Mouse (Mus musculus) midbrain, embryonic 12.5 days (tissue): ENCODE data around the gene C77080. TPM values are rescaled to one million over a fixed set of nuclear protein-coding genes. Genes with fewer than 3 reads are reported as not detected.

Source experiments
- ATAC-seq: fragments of 200-750 bp; cut with Nextera tagmentation; 2 replicates; pipeline ENCODE4 v1.8.0; 2017; ENCODE audit warnings: low read depth, moderate TSS enrichment, moderate library complexity; ENCODE audit not compliant: low FRiP score
- H3K27ac ChIP-seq: fragments of 300-500 bp; sonication (generic); replicated peaks from 2 replicates; pipeline ENCODE4 v1.5.1; 2016; ENCODE audit warnings: mild to moderate bottlenecking
- H3K27me3 ChIP-seq: fragments of 300-500 bp; sonication (generic); 2 replicates; pipeline ENCODE4 v1.6.1; 2016; ENCODE audit warnings: mild to moderate bottlenecking
- H3K36me3 ChIP-seq: fragments of 300-500 bp; sonication (generic); 2 replicates; pipeline ENCODE4 v1.6.1; 2016
- H3K4me1 ChIP-seq: fragments of 300-500 bp; sonication (generic); 2 replicates; pipeline ENCODE4 v1.6.1; 2016
- H3K4me2 ChIP-seq: fragments of 300-500 bp; sonication (generic); replicated peaks from 2 replicates; pipeline ENCODE4 v1.6.1; 2016; ENCODE audit warnings: mild to moderate bottlenecking, moderate library complexity
- H3K4me3 ChIP-seq: fragments of 300-500 bp; sonication (generic); 2 replicates; pipeline ENCODE4 v1.5.1; 2016; ENCODE audit warnings: mild to moderate bottlenecking
- H3K9ac ChIP-seq: fragments of 300-500 bp; sonication (generic); replicated peaks from 2 replicates; pipeline ENCODE4 v1.6.1; 2016; ENCODE audit warnings: mild to moderate bottlenecking, moderate library complexity
- H3K9me3 ChIP-seq: fragments of 300-500 bp; sonication (generic); 2 replicates; pipeline ENCODE4 v1.6.1; 2016; ENCODE audit warnings: mild to moderate bottlenecking
- WGBS: fragments of 180-500 bp; shearing (Covaris S2); methylation state at CpG from one replicate; pipeline ENCODE4 v1.1.7; 2016; 5-methylcytosine and 5-hydroxymethylcytosine counted together
- polyA plus RNA-seq: library from polyadenylated mRNA; unstranded; fragments of >200 nt; fragmentation: Nextera tagmentation; extraction: Ambion mirVana; gene quantifications from 2 replicates; pipeline ENCODE4 v1.2.1, GENCODE M21; 2016

Gene C77080
- 5.2 and 6.3 TPM in 2 replicates for polyA plus RNA-seq

DNA sequence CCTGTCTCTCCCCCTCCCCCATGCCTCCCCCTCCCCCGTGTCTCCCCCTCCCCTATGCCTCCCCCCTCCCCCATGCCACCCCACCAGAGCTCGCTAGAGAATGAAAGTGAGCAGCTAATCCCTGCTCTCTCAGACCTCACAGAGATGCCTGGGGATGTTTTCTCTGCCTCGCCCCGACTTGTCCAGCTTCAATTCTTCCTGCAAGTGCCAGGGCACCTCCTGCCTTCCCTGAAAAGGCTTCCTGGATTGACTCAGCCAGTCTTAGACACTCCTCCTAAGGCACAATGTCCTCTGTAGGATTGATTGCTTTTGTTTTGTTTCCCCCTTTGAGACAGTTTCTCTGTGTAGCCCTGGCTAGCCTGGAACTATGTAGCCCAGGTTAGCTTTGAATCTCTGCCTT lies at the start of gene C77080:
TSS of gene C77080 (minus strand) at position 209 of the 400 bp plus-strand sequence.
- 0 out of 2 replicates have a peak within 1 kb of the TSS, but pooled peaks have one; percentile 1 for H3K27ac ChIP-seq
- no peak within 1 kb of the TSS for H3K4me2 ChIP-seq

GRCm38 (mm10) chr4:129307936-129308335 lies 46.7 kb upstream of the C77080 start:
- Histone ChIP-seq H3K27me3 (no peaks in the 10 kb centered on the region), H3K36me3 (peaks cover 67% of the 10 kb centered on the region), H3K9me3 (no peaks in the 10 kb centered on the region), H3K4me3 (no peak overlapping the region), H3K27ac (no peak overlapping the region), H3K4me2 (no peak overlapping the region), H3K9ac (no peak overlapping the region), H3K4me1 (no peaks in the 10 kb centered on the region)
- ATAC-seq: no peak
- 94% methylated on average over 1 of the region's 1 CpGs for WGBS

More for the DNA sequence above, at the start of gene C77080:
- no peak within 1 kb of the TSS; the same call in 1 of the 2 replicates for H3K9ac ChIP-seq
- peaks cover 5% of the 10 kb centered on the region; the same call in 1 of the 2 replicates for H3K27me3 ChIP-seq
- no peak within 1 kb of the TSS for H3K4me3 ChIP-seq
- peaks cover 30% of the 10 kb centered on the region for H3K4me1 ChIP-seq
- H3K9me3 ChIP-seq: no peaks in the 10 kb centered on the region
- H3K36me3 ChIP-seq: no peaks in the 10 kb centered on the region
- WGBS: 0% methylated on average over 2 of the region's 4 CpGs
- no peak for ATAC-seq

- no peak for ATAC-seq
These were observed 43.1 kb upstream of the C77080 start for GRCm38 (mm10) chr4:129304306-129304705.

DNA sequence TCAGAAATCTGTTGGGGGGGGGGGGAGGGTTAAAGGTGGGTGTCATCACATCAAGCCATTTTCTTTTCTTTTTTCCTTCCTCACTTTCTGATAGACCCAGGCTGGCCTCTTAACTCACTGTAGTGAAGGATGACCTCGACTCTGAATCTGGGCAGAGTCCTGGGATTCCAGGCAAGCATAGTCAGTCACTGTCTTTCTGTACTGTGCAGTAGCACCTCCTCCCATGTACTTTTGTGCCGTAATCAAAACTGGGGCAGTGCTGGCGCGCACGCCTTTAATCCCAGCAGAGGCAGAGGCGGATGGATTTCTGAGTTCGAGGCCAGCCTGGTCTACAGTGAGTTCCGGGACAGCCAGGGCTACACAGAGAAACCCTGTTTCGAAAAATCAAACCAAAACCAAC lies 42.6 kb upstream of the C77080 start:
- WGBS: 90% methylated on average over 9 of the region's 9 CpGs
- Histone ChIP-seq H3K27me3 (no peaks in the 10 kb centered on the region), H3K27ac (no peak overlapping the region), H3K4me1 (peaks cover 5% of the 10 kb centered on the region), H3K9ac (no peak overlapping the region), H3K9me3 (no peaks in the 10 kb centered on the region), H3K36me3 (peaks cover 33% of the 10 kb centered on the region), H3K4me3 (no peak overlapping the region), H3K4me2 (no peak overlapping the region)
- ATAC-seq: no peak

More at GRCm38 (mm10) chr4:129304306-129304705, 43.1 kb upstream of the C77080 start:
- no peak overlapping the region for H3K9ac ChIP-seq
- no peak overlapping the region for H3K4me2 ChIP-seq
- H3K27ac ChIP-seq: no peak overlapping the region
- WGBS: 83% methylated on average over 1 of the region's 1 CpGs
- H3K4me1 ChIP-seq: peaks cover under 1% of the 10 kb centered on the region; the same call in 1 of the 2 replicates
- H3K9me3 ChIP-seq: no peaks in the 10 kb centered on the region
- H3K4me3 ChIP-seq: no peak overlapping the region
- H3K27me3 ChIP-seq: no peaks in the 10 kb centered on the region
- peaks cover 38% of the 10 kb centered on the region for H3K36me3 ChIP-seq

DNA sequence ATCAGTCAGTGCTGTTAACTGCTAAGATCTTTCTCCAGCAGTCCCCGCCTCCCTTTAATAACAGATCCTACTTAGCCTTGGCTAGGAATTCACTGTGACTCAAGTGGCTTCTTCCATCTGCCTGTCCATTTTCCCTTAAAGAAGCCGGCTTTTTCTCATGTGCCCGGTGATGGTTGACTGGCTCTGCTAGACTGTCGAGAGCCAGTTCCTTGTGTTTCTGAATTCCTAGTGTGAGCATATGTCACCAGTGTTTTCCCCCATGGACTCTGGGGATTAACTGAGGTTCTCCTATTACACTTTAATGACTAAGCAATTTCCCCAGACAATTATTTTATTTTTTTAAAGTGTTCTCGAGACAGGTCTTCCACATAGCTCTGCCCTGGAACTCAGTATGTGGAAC lies 42.2 kb upstream of the C77080 start:
- H3K27me3 ChIP-seq: no peaks in the 10 kb centered on the region
- H3K9ac ChIP-seq: no peak overlapping the region
- H3K4me1 ChIP-seq: peaks cover 9% of the 10 kb centered on the region
- H3K36me3 ChIP-seq: peaks cover 29% of the 10 kb centered on the region
- no peak overlapping the region for H3K4me2 ChIP-seq
- no peak for ATAC-seq
- 74% methylated on average over 5 of the region's 5 CpGs for WGBS
- H3K27ac ChIP-seq: no peak overlapping the region
- H3K9me3 ChIP-seq: no peaks in the 10 kb centered on the region
- no peak overlapping the region for H3K4me3 ChIP-seq

DNA sequence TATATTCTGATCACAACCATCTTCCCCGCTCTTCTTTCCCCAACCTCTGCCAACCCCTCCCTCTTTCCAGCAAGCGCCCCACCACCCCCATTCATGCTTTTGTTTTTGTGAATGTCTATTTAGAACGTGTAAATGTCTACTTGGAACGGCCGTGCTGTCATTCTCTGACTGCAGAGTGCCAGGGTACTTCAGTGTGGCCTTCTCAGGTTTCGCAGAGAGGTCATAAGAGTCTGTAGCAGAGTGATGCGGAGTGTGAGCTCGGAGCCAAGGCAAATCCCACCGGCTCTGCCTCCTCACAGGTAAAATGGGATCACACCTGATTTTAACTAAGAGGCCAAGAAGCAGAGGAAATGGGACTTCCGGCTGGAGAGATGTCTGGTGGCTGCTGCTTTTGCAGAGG lies 37.9 kb upstream of the C77080 start:
- H3K4me2 ChIP-seq: no peak overlapping the region
- no peak overlapping the region for H3K9ac ChIP-seq
- H3K9me3 ChIP-seq: no peaks in the 10 kb centered on the region
- ATAC-seq: no peak
- WGBS: 68% methylated on average over 10 of the region's 10 CpGs
- no peak overlapping the region for H3K4me3 ChIP-seq
- H3K27me3 ChIP-seq: peaks cover 1% of the 10 kb centered on the region
- H3K36me3 ChIP-seq: no peaks in the 10 kb centered on the region
- H3K27ac ChIP-seq: no peak overlapping the region
- H3K4me1 ChIP-seq: peaks cover 13% of the 10 kb centered on the region

GRCm38 (mm10) chr4:129297724-129298123 lies 36.5 kb upstream of the C77080 start:
- Histone ChIP-seq H3K9me3 (no peaks in the 10 kb centered on the region), H3K27ac (no peak overlapping the region), H3K4me2 (no peak overlapping the region), H3K4me3 (no peak overlapping the region), H3K27me3 (peaks cover 11% of the 10 kb centered on the region), H3K4me1 (peaks cover 13% of the 10 kb centered on the region), H3K36me3 (no peaks in the 10 kb centered on the region), H3K9ac (0 out of 2 replicates have a peak overlapping the region, but pooled peaks have one; percentile 1)
- ATAC-seq: no peak
- WGBS: 95% methylated on average over 4 of the region's 4 CpGs

DNA sequence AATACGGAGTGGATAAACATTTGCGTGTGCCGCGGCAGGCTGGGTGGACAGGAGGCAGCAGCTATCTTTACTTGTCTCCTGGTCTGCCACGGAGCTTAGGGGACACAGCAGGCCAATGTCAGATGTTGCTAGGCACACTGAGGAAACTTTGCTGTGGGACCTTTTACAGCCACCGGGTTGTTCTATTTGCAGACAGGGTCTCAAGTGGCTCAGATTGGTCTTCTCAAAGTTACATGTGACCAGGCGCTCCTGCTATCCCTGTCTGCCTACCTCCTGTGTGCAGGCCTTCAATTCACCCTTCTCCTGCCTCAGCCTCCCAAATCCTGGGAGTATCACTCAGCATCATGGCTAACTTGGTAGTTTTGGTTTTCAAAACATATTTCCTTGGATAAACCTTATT lies 34.9 kb upstream of the C77080 start:
- no peak overlapping the region for H3K9ac ChIP-seq
- WGBS: 90% methylated on average over 7 of the region's 7 CpGs
- peaks cover 11% of the 10 kb centered on the region for H3K27me3 ChIP-seq
- H3K4me3 ChIP-seq: no peak overlapping the region
- no peaks in the 10 kb centered on the region for H3K9me3 ChIP-seq
- no peaks in the 10 kb centered on the region for H3K36me3 ChIP-seq
- H3K27ac ChIP-seq: no peak overlapping the region
- ATAC-seq: no peak
- no peak overlapping the region for H3K4me2 ChIP-seq
- H3K4me1 ChIP-seq: peaks cover 13% of the 10 kb centered on the region

- Histone ChIP-seq H3K9ac (no peak overlapping the region), H3K4me2 (no peak overlapping the region), H3K36me3 (no peaks in the 10 kb centered on the region), H3K4me1 (peaks cover 13% of the 10 kb centered on the region), H3K27ac (no peak overlapping the region), H3K4me3 (no peak overlapping the region), H3K27me3 (peaks cover 11% of the 10 kb centered on the region), H3K9me3 (no peaks in the 10 kb centered on the region)
- 82% methylated on average over 2 of the region's 2 CpGs for WGBS
- ATAC-seq: no peak
These were observed 34.0 kb upstream of the C77080 start for GRCm38 (mm10) chr4:129295188-129295587.

DNA sequence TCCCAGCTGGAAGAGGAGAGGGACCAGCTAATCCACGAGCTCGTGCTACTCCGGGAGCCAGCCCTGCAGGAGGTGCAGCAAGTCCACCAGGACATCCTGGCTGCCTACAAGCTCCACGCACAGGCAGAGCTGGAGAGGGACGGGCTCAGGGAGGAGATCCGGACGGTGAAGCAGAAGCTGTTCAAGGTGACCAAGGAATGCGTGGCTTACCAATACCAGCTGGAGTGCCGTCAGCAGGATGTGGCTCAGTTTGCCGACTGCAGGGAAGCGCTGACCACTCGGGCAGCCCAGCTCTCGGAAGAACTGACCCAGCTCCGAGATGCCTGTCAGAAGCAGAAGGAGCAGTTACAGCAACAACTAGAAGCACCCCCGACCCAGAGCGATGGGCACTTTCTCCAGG lies 32.5 kb upstream of the C77080 start:
- H3K36me3 ChIP-seq: no peaks in the 10 kb centered on the region
- no peak overlapping the region for H3K27ac ChIP-seq
- no peak for ATAC-seq
- H3K27me3 ChIP-seq: peaks cover 11% of the 10 kb centered on the region
- WGBS: 30% methylated on average over 16 of the region's 16 CpGs
- peak overlapping the region; percentile 17 for H3K4me2 ChIP-seq
- no peak overlapping the region for H3K9ac ChIP-seq
- peaks cover 7% of the 10 kb centered on the region for H3K4me1 ChIP-seq
- H3K4me3 ChIP-seq: no peak overlapping the region
- no peaks in the 10 kb centered on the region for H3K9me3 ChIP-seq

- ATAC-seq: no peak
- Histone ChIP-seq H3K4me1 (peaks cover 4% of the 10 kb centered on the region; the same call in 1 of the 2 replicates), H3K9ac (no peak overlapping the region; the same call in 1 of the 2 replicates), H3K4me2 (no peak overlapping the region), H3K9me3 (no peaks in the 10 kb centered on the region), H3K4me3 (no peak overlapping the region), H3K27me3 (peaks cover 17% of the 10 kb centered on the region), H3K27ac (no peak overlapping the region), H3K36me3 (no peaks in the 10 kb centered on the region)
- 74% methylated on average over 7 of the region's 7 CpGs for WGBS
These were observed 31.6 kb upstream of the C77080 start for GRCm38 (mm10) chr4:129292831-129293230.

GRCm38 (mm10) chr4:129289671-129290070 lies 28.5 kb upstream of the C77080 start:
- 90% methylated on average over 8 of the region's 8 CpGs for WGBS
- Histone ChIP-seq H3K4me3 (no peak overlapping the region), H3K27me3 (peaks cover 41% of the 10 kb centered on the region), H3K9ac (no peak overlapping the region), H3K9me3 (no peaks in the 10 kb centered on the region), H3K27ac (no peak overlapping the region), H3K4me2 (no peak overlapping the region), H3K36me3 (no peaks in the 10 kb centered on the region), H3K4me1 (peaks cover 20% of the 10 kb centered on the region)
- ATAC-seq: no peak

GRCm38 (mm10) chr4:129288067-129288466 lies 26.9 kb upstream of the C77080 start:
- Histone ChIP-seq H3K9ac (no peak overlapping the region), H3K27me3 (peaks cover 31% of the 10 kb centered on the region), H3K4me1 (peaks cover 20% of the 10 kb centered on the region), H3K27ac (no peak overlapping the region), H3K36me3 (no peaks in the 10 kb centered on the region), H3K4me2 (peak overlapping the region; percentile 95; the same call in 1 of the 2 replicates), H3K4me3 (no peak overlapping the region), H3K9me3 (no peaks in the 10 kb centered on the region)
- WGBS: 42% methylated on average over 3 of the region's 3 CpGs
- no peak for ATAC-seq
